Mouse (Mus musculus) cerebellum, postnatal 14 days (tissue): ENCODE measurements around the gene March7.

Experiments
- DNase-seq, 2 experiments: peaks; one replicate each; pipeline ENCODE4 v3.0.0; 2021; ENCODE audit warnings: mixed read lengths in 2 of 2

March7 gene

GRCm38 (mm10) chr2:60216547-60217153 is 7.0 kb downstream of the March7 start:
- DNase-seq: no peak

GRCm38 (mm10) chr2:60217620-60218019 is 7.9 kb downstream of the March7 start:
- no peak for DNase-seq

- peak in 1 of 2 experiments; percentile 32 for DNase-seq
Measured at GRCm38 (mm10) chr2:60221236-60221635, 11.5 kb downstream of the March7 start.

GRCm38 (mm10) chr2:60221954-60222353 is 12.3 kb downstream of the March7 start:
- no peak for DNase-seq

- no peak for DNase-seq
Measured at GRCm38 (mm10) chr2:60223489-60223888, 13.8 kb downstream of the March7 start.

GRCm38 (mm10) chr2:60228470-60228869 is 18.8 kb downstream of the March7 start:
- DNase-seq: no peak

GRCm38 (mm10) chr2:60230361-60230760 is 20.7 kb downstream of the March7 start:
- DNase-seq: no peak

- DNase-seq: no peak
Measured at GRCm38 (mm10) chr2:60233147-60233546, 23.5 kb downstream of the March7 start.

- DNase-seq: no peak
Measured at GRCm38 (mm10) chr2:60234506-60234905, 24.8 kb downstream of the March7 start.

- DNase-seq: no peak
Measured at GRCm38 (mm10) chr2:60252782-60253181, 43.1 kb downstream of the March7 start.

- no peak for DNase-seq
Measured at GRCm38 (mm10) chr2:60253506-60253905, 43.8 kb downstream of the March7 start.

GRCm38 (mm10) chr2:60256751-60257150 is 47.1 kb downstream of the March7 start:
- DNase-seq: no peak

- no peak for DNase-seq
Measured at GRCm38 (mm10) chr2:60259186-60259585, 49.5 kb downstream of the March7 start.

- DNase-seq: peak; percentile 61 to 62
Measured at GRCm38 (mm10) chr2:60260621-60261350, 51.1 kb downstream of the March7 start.

- no peak for DNase-seq
Measured at GRCm38 (mm10) chr2:60267567-60267966, 57.9 kb downstream of the March7 start.

GRCm38 (mm10) chr2:60269856-60270479 is 60.3 kb downstream of the March7 start:
- no peak for DNase-seq

GRCm38 (mm10) chr2:60278627-60279026 is 68.9 kb downstream of the March7 start:
- DNase-seq: no peak

GRCm38 (mm10) chr2:60282625-60283024 is 72.9 kb downstream of the March7 start:
- no peak for DNase-seq

GRCm38 (mm10) chr2:60283208-60283750 is 73.6 kb downstream of the March7 start:
- DNase-seq: no peak

- peak; percentile 28 to 51 for DNase-seq
Measured at GRCm38 (mm10) chr2:60283751-60284466, 74.2 kb downstream of the March7 start.

- no peak for DNase-seq
Measured at GRCm38 (mm10) chr2:60284467-60284821, 74.8 kb downstream of the March7 start, which contains the start of gene Cd302. Cd302 (minus strand) TSS chr2:60284488.

- peak; percentile 6 to 21 for DNase-seq
Measured at GRCm38 (mm10) chr2:60285107-60285617, 75.5 kb downstream of the March7 start.

GRCm38 (mm10) chr2:60288606-60289005 is 78.9 kb downstream of the March7 start:
- no peak for DNase-seq
